Mouse (Mus musculus): ENCODE measurements around the gene Map7d1. TPM values are rescaled to one million over a fixed set of nuclear protein-coding genes. Genes with fewer than 3 reads are reported as not detected.

Gene Map7d1
- polyA plus RNA-seq, 1 experiment from 2014 or later = 85.3 TPM

- Histone ChIP-seq H3K4me1 (ENCODE audit: control insufficient read depth, insufficient read depth, low read length) (peaks cover 6% of the 10 kb centered on the region; the same call in 1 of the 2 replicates), H3K9me3 (ENCODE audit: control insufficient read depth, low read length) (no peaks in the 10 kb centered on the region), H3K4me2 (ENCODE audit: low read length) (no peak overlapping the region), H3K4me3 (replicated peaks; ENCODE audit: low read depth, low read length) (no peak overlapping the region), H3K27ac (replicated peaks; ENCODE audit: low read depth, low read length) (no peak overlapping the region), H3K9ac (replicated peaks; ENCODE audit: low read length) (no peak overlapping the region), H3K27me3 (ENCODE audit: control insufficient read depth, insufficient read depth, low read length) (no peaks in the 10 kb centered on the region), H3K36me3 (ENCODE audit: control insufficient read depth, insufficient read depth, low read length) (peaks cover 30% of the 10 kb centered on the region)
- DNase-seq = no peak
- ATAC-seq (ENCODE audit: low FRiP score, low TSS enrichment) = no peak
Measured at GRCm38 (mm10) chr4:126194216-126194615, 61.9 kb downstream of the Map7d1 start.

GRCm38 (mm10) chr4:126190636-126191035 lies 65.5 kb downstream of the Map7d1 start:
- Histone ChIP-seq H3K36me3 (ENCODE audit: control insufficient read depth, insufficient read depth, low read length) (peaks cover 37% of the 10 kb centered on the region), H3K9ac (replicated peaks; ENCODE audit: low read length) (no peak overlapping the region), H3K4me3 (replicated peaks; ENCODE audit: low read depth, low read length) (no peak overlapping the region), H3K9me3 (ENCODE audit: control insufficient read depth, low read length) (no peaks in the 10 kb centered on the region), H3K27me3 (ENCODE audit: control insufficient read depth, insufficient read depth, low read length) (no peaks in the 10 kb centered on the region), H3K4me2 (ENCODE audit: low read length) (no peak overlapping the region), H3K4me1 (ENCODE audit: control insufficient read depth, insufficient read depth, low read length) (no peaks in the 10 kb centered on the region), H3K27ac (replicated peaks; ENCODE audit: low read depth, low read length) (no peak overlapping the region)
- DNase-seq (no peak), ATAC-seq (ENCODE audit: low FRiP score, low TSS enrichment) (no peak)
- 95% methylated on average over 2 of the region's 2 CpGs for WGBS

GRCm38 (mm10) chr4:126187096-126187495 lies 69.0 kb downstream of the Map7d1 start:
- no peak for DNase-seq
- WGBS = 95% methylated on average over 3 of the region's 3 CpGs
- no peak overlapping the region for H3K9ac ChIP-seq (replicated peaks; ENCODE audit: low read length)

GRCm38 (mm10) chr4:126183034-126183433 lies 73.1 kb downstream of the Map7d1 start:
- Histone ChIP-seq H3K27me3 (ENCODE audit: control insufficient read depth, insufficient read depth, low read length) (no peaks in the 10 kb centered on the region), H3K4me3 (replicated peaks; ENCODE audit: low read depth, low read length) (no peak overlapping the region), H3K9ac (replicated peaks; ENCODE audit: low read length) (no peak overlapping the region), H3K36me3 (ENCODE audit: control insufficient read depth, insufficient read depth, low read length) (peaks cover 57% of the 10 kb centered on the region), H3K27ac (replicated peaks; ENCODE audit: low read depth, low read length) (no peak overlapping the region), H3K9me3 (ENCODE audit: control insufficient read depth, low read length) (no peaks in the 10 kb centered on the region), H3K4me1 (ENCODE audit: control insufficient read depth, insufficient read depth, low read length) (no peaks in the 10 kb centered on the region), H3K4me2 (ENCODE audit: low read length) (no peak overlapping the region)
- ATAC-seq (ENCODE audit: low FRiP score, low TSS enrichment) (no peak), DNase-seq (no peak)
- WGBS = 93% methylated on average over 5 of the region's 5 CpGs

More at GRCm38 (mm10) chr4:126187096-126187495, 69.0 kb downstream of the Map7d1 start:
- Histone ChIP-seq H3K4me2 (ENCODE audit: low read length) (no peak overlapping the region), H3K36me3 (ENCODE audit: control insufficient read depth, insufficient read depth, low read length) (peaks cover 36% of the 10 kb centered on the region), H3K27ac (replicated peaks; ENCODE audit: low read depth, low read length) (no peak overlapping the region), H3K4me3 (replicated peaks; ENCODE audit: low read depth, low read length) (no peak overlapping the region), H3K9me3 (ENCODE audit: control insufficient read depth, low read length) (no peaks in the 10 kb centered on the region), H3K27me3 (ENCODE audit: control insufficient read depth, insufficient read depth, low read length) (no peaks in the 10 kb centered on the region), H3K4me1 (ENCODE audit: control insufficient read depth, insufficient read depth, low read length) (no peaks in the 10 kb centered on the region)
- ATAC-seq (ENCODE audit: low FRiP score, low TSS enrichment) = no peak

Other genes starting within 250 kb of the Map7d1 start
- 0.50 and 0.64 TPM in 2 replicates for gene Csf3r, start 231.8 kb downstream of the Map7d1 start, polyA plus RNA-seq (2014; fragmentation: Nextera tagmentation; extraction: Ambion mirVana)
- 125 and 139 TPM in 2 replicates for gene Mrps15, start 209.4 kb downstream of the Map7d1 start, polyA plus RNA-seq (2014; fragmentation: Nextera tagmentation; extraction: Ambion mirVana)
- 34.0 and 42.7 TPM in 2 replicates for gene Oscp1, start 197.8 kb downstream of the Map7d1 start, polyA plus RNA-seq (2014; fragmentation: Nextera tagmentation; extraction: Ambion mirVana)
- gene Lsm10, start 159.7 kb downstream of the Map7d1 start, polyA plus RNA-seq (2014; fragmentation: Nextera tagmentation; extraction: Ambion mirVana) = 47.8 and 51.2 TPM in 2 replicates
- gene Stk40, start 152.4 kb downstream of the Map7d1 start, polyA plus RNA-seq (2014; fragmentation: Nextera tagmentation; extraction: Ambion mirVana) = 21.1 and 29.4 TPM in 2 replicates
- 7.8 and 12.3 TPM in 2 replicates for gene Eva1b, start 108.6 kb downstream of the Map7d1 start, polyA plus RNA-seq (2014; fragmentation: Nextera tagmentation; extraction: Ambion mirVana)
- 0.89 and 1.1 TPM in 2 replicates for gene Sh3d21, start 92.9 kb downstream of the Map7d1 start, polyA plus RNA-seq (2014; fragmentation: Nextera tagmentation; extraction: Ambion mirVana)
- 113 and 167 TPM in 2 replicates for gene Thrap3, start 53.6 kb downstream of the Map7d1 start, polyA plus RNA-seq (2014; fragmentation: Nextera tagmentation; extraction: Ambion mirVana)
- 37.1 and 124 TPM in 2 replicates for gene Trappc3, start 6.0 kb upstream of the Map7d1 start, polyA plus RNA-seq (2014; fragmentation: Nextera tagmentation; extraction: Ambion mirVana)
- gene Col8a2, start 30.4 kb upstream of the Map7d1 start, polyA plus RNA-seq (2014; fragmentation: Nextera tagmentation; extraction: Ambion mirVana) = 0.57 and 1.1 TPM in 2 replicates
- gene Adprhl2, start 65.4 kb upstream of the Map7d1 start, polyA plus RNA-seq (2014; fragmentation: Nextera tagmentation; extraction: Ambion mirVana) = 64.2 and 76.6 TPM in 2 replicates
- gene Tekt2, start 69.3 kb upstream of the Map7d1 start, polyA plus RNA-seq (2014; fragmentation: Nextera tagmentation; extraction: Ambion mirVana) = 7.4 and 9.7 TPM in 2 replicates
- gene Ago3, start 173.2 kb upstream of the Map7d1 start, polyA plus RNA-seq (2014; fragmentation: Nextera tagmentation; extraction: Ambion mirVana) = 14.8 and 18.2 TPM in 2 replicates
- gene Ago1, start 212.2 kb upstream of the Map7d1 start, polyA plus RNA-seq (2014; fragmentation: Nextera tagmentation; extraction: Ambion mirVana) = 21.7 and 22.4 TPM in 2 replicates

All from midbrain, embryonic 14.5 days (tissue).